Mouse (Mus musculus) midbrain, embryonic 12.5 days (tissue): ENCODE results near the gene Bclaf3. TPM values are rescaled to one million over a fixed set of nuclear protein-coding genes. Genes with fewer than 3 reads are reported as not detected.
A peak's percentile ranks its signal among the peaks of the same experiment; 100 is the strongest.
"Not testable (repeated sequence)": the region's sequence is repeated elsewhere in the genome, so short reads cannot be mapped to it uniquely, and the experiment has no call there.

Source experiments
- ATAC-seq: fragments of 200-750 bp; cut with Nextera tagmentation; 2 replicates; pipeline ENCODE4 v1.8.0; 2017; ENCODE audit warnings: low read depth, moderate TSS enrichment, moderate library complexity; ENCODE audit not compliant: low FRiP score
- H3K27ac ChIP-seq: fragments of 300-500 bp; sonication (generic); replicated peaks from 2 replicates; pipeline ENCODE4 v1.5.1; 2016; ENCODE audit warnings: mild to moderate bottlenecking
- H3K27me3 ChIP-seq: fragments of 300-500 bp; sonication (generic); 2 replicates; pipeline ENCODE4 v1.6.1; 2016; ENCODE audit warnings: mild to moderate bottlenecking
- H3K36me3 ChIP-seq: fragments of 300-500 bp; sonication (generic); 2 replicates; pipeline ENCODE4 v1.6.1; 2016
- H3K4me1 ChIP-seq: fragments of 300-500 bp; sonication (generic); 2 replicates; pipeline ENCODE4 v1.6.1; 2016
- H3K4me2 ChIP-seq: fragments of 300-500 bp; sonication (generic); replicated peaks from 2 replicates; pipeline ENCODE4 v1.6.1; 2016; ENCODE audit warnings: mild to moderate bottlenecking, moderate library complexity
- H3K4me3 ChIP-seq: fragments of 300-500 bp; sonication (generic); 2 replicates; pipeline ENCODE4 v1.5.1; 2016; ENCODE audit warnings: mild to moderate bottlenecking
- H3K9ac ChIP-seq: fragments of 300-500 bp; sonication (generic); replicated peaks from 2 replicates; pipeline ENCODE4 v1.6.1; 2016; ENCODE audit warnings: mild to moderate bottlenecking, moderate library complexity
- H3K9me3 ChIP-seq: fragments of 300-500 bp; sonication (generic); 2 replicates; pipeline ENCODE4 v1.6.1; 2016; ENCODE audit warnings: mild to moderate bottlenecking
- WGBS: fragments of 180-500 bp; shearing (Covaris S2); methylation state at CpG from one replicate; pipeline ENCODE4 v1.1.7; 2016; 5-methylcytosine and 5-hydroxymethylcytosine counted together
- polyA plus RNA-seq: library from polyadenylated mRNA; unstranded; fragments of >200 nt; fragmentation: Nextera tagmentation; extraction: Ambion mirVana; gene quantifications from 2 replicates; pipeline ENCODE4 v1.2.1, GENCODE M21; 2016

Bclaf3 gene
- 33.5 and 35.0 TPM in 2 replicates for polyA plus RNA-seq

DNA sequence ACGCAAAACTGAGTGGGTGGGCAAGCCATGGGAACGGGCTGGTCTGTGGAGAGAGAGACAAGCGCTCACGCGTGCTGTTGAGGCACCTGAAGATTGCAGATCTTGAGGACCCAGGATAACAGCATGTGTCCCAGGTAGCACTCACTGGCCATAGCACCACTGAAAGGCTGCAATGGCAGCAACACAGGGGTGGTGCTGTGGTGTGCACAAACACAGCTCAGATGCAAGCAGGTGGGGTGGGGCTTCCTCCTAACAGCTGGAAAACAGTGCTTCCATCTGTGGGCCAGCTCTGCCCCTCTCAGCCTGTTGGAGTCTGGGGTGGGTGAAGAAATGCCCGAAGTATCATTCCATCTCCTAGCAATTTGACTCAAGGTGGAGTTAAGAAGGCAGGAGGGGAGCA is at the start of gene Bclaf3:
TSS of gene Bclaf3 (plus strand) at position 301 of the 400 bp plus-strand sequence.
- H3K9ac ChIP-seq = no peak within 1 kb of the TSS
- no peak within 1 kb of the TSS for H3K4me2 ChIP-seq
- H3K9me3 ChIP-seq = no peaks in the 10 kb centered on the region
- H3K36me3 ChIP-seq = no peaks in the 10 kb centered on the region
- H3K27ac ChIP-seq = no peak within 1 kb of the TSS
- H3K27me3 ChIP-seq = peaks cover 11% of the 10 kb centered on the region
- no peak for ATAC-seq
- no peaks in the 10 kb centered on the region for H3K4me1 ChIP-seq
- H3K4me3 ChIP-seq = no peak within 1 kb of the TSS
- WGBS = 83% methylated on average over 6 of the region's 6 CpGs

DNA sequence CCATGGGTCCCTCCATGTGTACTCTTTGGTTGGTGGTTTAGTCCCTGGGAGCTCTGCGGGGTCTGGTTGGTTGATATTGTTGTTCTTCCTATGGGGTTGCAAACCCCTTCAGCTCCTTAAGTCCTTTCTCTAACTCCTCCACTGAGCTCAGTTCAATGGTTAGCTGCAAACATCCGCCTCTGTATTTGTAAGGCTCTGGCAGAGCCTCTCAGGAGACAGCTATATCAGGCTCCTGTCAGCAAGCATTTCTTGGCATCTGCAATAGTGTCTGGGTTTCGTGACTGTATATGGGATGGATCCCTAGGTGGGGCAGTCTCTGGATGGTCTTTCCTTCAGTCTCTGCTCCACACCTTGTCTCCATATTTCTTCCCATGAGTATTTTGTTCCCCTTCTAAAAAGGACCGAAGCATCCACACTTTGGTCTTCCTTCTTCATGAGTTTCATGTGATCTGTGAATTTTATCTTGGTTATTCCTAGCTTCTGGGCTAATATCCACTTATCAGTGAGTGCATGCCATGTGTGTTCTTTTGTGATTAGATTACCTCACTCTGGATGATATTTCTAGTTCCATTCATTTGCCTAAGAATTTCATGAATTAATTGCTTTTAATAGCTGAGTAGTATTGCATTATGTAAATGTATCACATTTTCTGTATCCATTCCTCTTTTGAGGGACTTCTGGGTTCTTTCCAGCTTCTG is 48.1 kb upstream of the Bclaf3 start:
- not testable (repeated sequence) for H3K9me3 ChIP-seq, H3K27ac ChIP-seq, H3K4me3 ChIP-seq, H3K4me1 ChIP-seq, ATAC-seq, H3K4me2 ChIP-seq, H3K27me3 ChIP-seq, H3K36me3 ChIP-seq, H3K9ac ChIP-seq
- WGBS = 77% methylated on average over 4 of the region's 4 CpGs

DNA sequence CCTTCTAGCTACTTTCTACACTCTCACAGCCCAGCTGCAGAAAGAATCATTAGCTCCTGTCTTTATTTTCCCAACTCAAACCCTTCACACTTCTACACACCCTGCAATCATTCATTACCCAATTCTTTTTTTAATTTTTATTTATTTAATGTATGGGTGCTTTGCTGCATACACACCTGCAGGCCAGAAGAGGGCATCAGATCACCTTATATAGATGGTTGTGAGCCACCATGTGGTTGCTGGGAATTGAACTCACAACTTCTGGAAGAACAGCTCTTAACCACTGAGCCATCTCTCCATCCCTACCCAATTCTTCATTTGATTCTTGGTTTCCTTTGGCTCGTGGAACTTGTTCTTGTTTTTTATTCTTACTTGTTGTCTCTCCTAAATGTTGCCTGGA is 42.2 kb upstream of the Bclaf3 start:
- ATAC-seq = no peak
- H3K4me3 ChIP-seq = no peak overlapping the region
- H3K9ac ChIP-seq = no peak overlapping the region
- no peaks in the 10 kb centered on the region for H3K36me3 ChIP-seq
- H3K27me3 ChIP-seq = no peaks in the 10 kb centered on the region; the same call in 1 of the 2 replicates
- H3K4me2 ChIP-seq = no peak overlapping the region
- no peak overlapping the region for H3K27ac ChIP-seq
- H3K9me3 ChIP-seq = no peaks in the 10 kb centered on the region
- 68% methylated on average over 1 of the region's 1 CpGs for WGBS
- no peaks in the 10 kb centered on the region for H3K4me1 ChIP-seq

DNA sequence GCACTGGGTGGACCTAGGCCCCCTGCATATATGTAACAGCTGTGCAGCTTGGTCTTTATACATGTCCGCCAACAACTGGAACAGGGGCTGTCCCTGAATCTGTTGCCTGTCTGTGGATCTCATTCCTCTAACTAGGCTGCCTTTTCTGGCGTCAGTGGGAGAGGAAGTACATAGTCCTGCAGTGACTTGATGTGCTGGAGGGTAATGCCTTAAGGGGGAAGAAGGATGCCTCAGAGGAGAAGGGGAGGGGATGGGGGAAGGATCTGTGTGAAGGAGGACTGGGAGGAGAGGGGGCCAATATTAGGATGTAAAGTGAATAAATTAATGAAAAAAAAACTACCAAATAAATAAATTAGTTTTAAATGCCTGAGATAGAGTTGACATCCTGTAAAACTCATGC is 23.3 kb upstream of the Bclaf3 start:
- Histone ChIP-seq H3K27me3 (peaks cover 6% of the 10 kb centered on the region; the same call in 1 of the 2 replicates), H3K36me3 (no peaks in the 10 kb centered on the region), H3K27ac (no peak overlapping the region), H3K9ac (no peak overlapping the region), H3K4me3 (no peak overlapping the region), H3K4me1 (no peaks in the 10 kb centered on the region), H3K9me3 (no peaks in the 10 kb centered on the region), H3K4me2 (no peak overlapping the region)
- WGBS = 73% methylated on average over 2 of the region's 2 CpGs
- ATAC-seq = no peak

DNA sequence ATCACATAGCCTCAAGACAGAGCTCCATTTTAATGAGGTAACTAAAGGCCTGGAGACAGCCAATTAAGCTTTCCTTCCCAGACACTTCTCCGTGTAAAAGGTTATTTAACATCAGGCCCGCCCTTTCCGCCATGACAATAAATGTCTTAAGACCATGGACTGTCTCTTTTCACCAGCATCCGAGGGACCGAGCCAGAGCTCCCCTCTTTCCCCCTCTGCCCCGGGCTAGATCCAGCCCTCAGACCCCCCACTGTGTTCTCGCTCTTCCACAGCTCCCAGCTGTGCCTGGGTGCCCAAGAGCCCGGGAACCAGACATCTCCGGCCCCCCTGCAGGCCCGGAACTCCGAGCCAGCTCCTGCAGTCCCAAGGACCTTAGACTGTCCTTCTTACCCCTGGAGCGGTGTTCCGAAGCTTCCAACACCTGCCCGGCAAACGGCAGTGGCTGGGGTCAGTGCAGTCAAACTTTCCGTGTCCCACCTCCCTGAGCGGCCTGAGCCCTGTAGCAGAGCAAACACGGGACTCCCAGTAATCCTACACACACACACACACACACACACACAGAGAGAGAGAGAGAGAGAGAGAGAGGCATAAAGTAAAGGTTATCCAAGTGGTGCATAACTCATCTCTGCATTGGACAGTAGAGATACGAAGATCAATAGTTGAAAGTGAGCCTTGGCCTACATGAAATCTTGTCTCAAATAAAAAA is 18.0 kb upstream of the Bclaf3 start:
- H3K36me3 ChIP-seq = no peaks in the 10 kb centered on the region
- no peaks in the 10 kb centered on the region for H3K9me3 ChIP-seq
- no peak overlapping the region for H3K4me2 ChIP-seq
- no peaks in the 10 kb centered on the region for H3K4me1 ChIP-seq
- 0 out of 2 replicates have a peak, but pooled peaks cover 3% of the 10 kb centered on the region for H3K27me3 ChIP-seq
- WGBS = 64% methylated on average over 19 of the region's 19 CpGs
- H3K27ac ChIP-seq = no peak overlapping the region
- H3K9ac ChIP-seq = no peak overlapping the region
- no peak for ATAC-seq
- no peak overlapping the region for H3K4me3 ChIP-seq

DNA sequence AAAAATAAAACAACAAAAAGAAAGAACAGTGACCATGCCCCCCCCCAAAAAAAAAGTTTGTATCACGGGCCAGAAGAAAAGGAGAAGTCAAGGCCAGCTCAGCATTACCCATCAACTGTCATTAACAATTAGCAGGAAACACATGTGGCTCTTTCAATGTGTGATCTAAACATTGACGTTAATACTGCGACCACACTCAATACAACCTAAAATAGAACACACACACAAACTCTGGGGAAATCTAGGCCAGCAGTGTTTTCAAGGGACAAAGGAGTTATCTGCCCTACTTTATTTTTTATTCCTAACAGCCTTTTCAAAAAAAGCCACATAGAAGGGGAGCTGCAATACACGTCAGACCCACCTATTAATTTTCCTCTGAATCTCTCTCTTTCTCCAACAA is 17.4 kb upstream of the Bclaf3 start:
- WGBS = 83% methylated on average over 4 of the region's 4 CpGs
- H3K4me1 ChIP-seq = no peaks in the 10 kb centered on the region
- H3K36me3 ChIP-seq = no peaks in the 10 kb centered on the region
- no peaks in the 10 kb centered on the region for H3K9me3 ChIP-seq
- H3K27ac ChIP-seq = no peak overlapping the region
- no peak overlapping the region for H3K9ac ChIP-seq
- no peak for ATAC-seq
- H3K4me2 ChIP-seq = no peak overlapping the region
- H3K4me3 ChIP-seq = no peak overlapping the region
- H3K27me3 ChIP-seq = 0 out of 2 replicates have a peak, but pooled peaks cover 3% of the 10 kb centered on the region

DNA sequence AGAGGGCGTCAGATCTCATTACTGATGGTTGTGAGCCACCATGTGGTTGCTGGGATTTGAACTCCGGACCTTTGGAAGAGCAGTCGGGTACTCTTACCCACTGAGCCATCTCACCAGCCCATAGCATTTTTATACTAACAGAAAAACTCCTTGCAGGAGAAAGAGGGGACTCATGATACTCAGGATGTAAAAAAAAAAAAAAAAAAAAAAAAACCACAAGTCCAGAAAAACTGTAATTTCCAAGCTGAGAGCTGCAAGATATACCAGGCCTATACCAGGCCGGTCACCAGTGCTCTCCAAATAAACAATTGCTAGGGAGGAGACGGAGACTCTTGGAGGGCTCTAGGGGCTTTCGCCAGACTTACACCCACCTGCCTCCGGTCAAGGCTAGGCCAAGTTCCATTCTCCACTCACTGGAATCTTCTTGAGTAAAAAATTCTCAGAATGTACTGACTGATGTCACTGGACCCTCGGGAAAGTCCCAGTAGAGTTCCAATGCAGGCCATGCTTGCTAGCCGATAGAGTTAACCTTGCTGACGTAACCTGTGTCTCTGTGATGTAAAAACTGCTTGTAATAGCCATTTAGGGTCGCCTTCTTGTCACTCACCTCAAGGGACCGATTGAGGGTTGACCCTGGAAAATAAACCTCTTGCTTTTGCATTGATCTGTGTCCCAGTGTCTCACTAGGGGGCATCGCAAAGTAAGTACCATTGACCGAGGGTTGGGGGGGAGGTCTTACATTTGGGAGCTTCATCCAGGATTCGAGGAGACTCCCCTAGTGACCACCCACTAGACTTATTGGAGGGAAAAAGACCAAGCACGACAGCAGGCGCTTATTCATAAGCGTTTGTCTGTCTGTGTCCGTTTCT is 16.4 kb upstream of the Bclaf3 start:
- no peak overlapping the region for H3K4me3 ChIP-seq
- H3K9ac ChIP-seq = no peak overlapping the region
- 0 out of 2 replicates have a peak, but pooled peaks cover 3% of the 10 kb centered on the region for H3K27me3 ChIP-seq
- H3K9me3 ChIP-seq = no peaks in the 10 kb centered on the region
- H3K27ac ChIP-seq = no peak overlapping the region
- no peak overlapping the region for H3K4me2 ChIP-seq
- no peak for ATAC-seq
- H3K36me3 ChIP-seq = no peaks in the 10 kb centered on the region
- H3K4me1 ChIP-seq = no peaks in the 10 kb centered on the region
- 84% methylated on average over 19 of the region's 19 CpGs for WGBS

DNA sequence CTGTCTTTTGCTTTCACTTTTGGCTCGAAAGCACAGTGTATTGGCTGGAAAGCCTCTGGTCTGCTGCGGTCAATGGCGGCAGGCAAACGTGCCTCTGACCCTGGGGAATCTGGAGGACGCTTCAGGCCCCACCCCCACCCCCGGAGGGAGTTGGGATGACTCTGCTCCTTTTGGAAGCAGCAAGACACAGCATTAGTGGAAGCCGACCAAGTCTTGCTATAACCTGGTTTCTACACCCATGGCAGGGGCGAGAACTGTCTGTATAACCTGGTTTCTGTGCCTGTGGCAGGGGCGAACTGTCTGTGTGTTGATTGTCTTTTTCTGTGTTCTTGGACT is 15.8 kb upstream of the Bclaf3 start:
- H3K27me3 ChIP-seq = 0 out of 2 replicates have a peak, but pooled peaks cover 3% of the 10 kb centered on the region
- no peak for ATAC-seq

DNA sequence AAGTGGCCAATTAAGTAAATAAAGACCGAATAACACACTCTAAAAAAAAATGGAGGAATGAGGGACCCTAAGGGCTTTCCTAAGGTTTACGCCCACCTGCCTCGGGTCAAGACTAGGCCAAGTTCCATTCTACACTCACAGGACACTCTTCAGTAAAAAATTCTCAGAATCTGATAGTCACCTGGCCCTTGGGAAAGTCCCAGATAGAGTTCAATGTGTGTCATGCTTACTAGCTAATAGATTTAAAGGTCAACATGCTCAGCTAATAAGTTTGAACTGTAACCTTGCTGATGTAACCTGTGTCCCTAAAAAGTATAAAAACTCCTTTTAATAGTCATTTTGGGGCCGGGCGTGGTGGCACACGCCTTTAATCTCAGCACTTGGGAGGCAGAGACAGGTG is 10.9 kb upstream of the Bclaf3 start:
- Histone ChIP-seq H3K36me3 (no peaks in the 10 kb centered on the region), H3K9me3 (no peaks in the 10 kb centered on the region), H3K4me1 (no peaks in the 10 kb centered on the region), H3K4me3 (no peak overlapping the region), H3K9ac (no peak overlapping the region), H3K27me3 (no peaks in the 10 kb centered on the region; the same call in 1 of the 2 replicates), H3K4me2 (no peak overlapping the region), H3K27ac (no peak overlapping the region)
- WGBS = 88% methylated on average over 6 of the region's 6 CpGs
- ATAC-seq = no peak

More for the DNA sequence above, 15.8 kb upstream of the Bclaf3 start:
- Histone ChIP-seq H3K4me2 (no peak overlapping the region), H3K4me1 (no peaks in the 10 kb centered on the region), H3K9me3 (no peaks in the 10 kb centered on the region), H3K9ac (no peak overlapping the region), H3K27ac (no peak overlapping the region), H3K36me3 (no peaks in the 10 kb centered on the region), H3K4me3 (no peak overlapping the region)
- 76% methylated on average over 9 of the region's 9 CpGs for WGBS

DNA sequence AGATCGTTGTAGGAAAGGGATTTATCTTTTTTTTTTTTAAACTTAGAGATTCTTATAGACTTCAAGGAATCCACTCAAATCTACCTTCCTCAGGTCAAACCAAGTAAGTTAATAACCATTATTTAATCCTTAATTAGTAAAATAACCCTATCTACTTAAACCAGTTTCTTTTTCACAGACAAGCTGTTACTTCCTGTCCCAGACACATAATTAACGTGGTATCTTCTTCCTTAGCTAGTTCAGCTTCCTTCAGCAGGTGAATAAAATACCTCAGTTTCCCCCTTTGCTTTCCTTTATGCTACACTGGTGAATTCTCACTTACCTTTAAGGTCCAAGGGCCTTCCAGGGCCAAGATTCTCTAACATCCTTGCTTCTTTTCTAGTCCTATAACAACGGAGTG is 4.7 kb upstream of the Bclaf3 start:
- H3K4me2 ChIP-seq = no peak overlapping the region
- H3K36me3 ChIP-seq = no peaks in the 10 kb centered on the region
- no peak overlapping the region for H3K9ac ChIP-seq
- WGBS = 73% methylated on average over 3 of the region's 3 CpGs
- no peak for ATAC-seq
- no peaks in the 10 kb centered on the region for H3K4me1 ChIP-seq
- no peaks in the 10 kb centered on the region for H3K9me3 ChIP-seq
- no peak overlapping the region for H3K4me3 ChIP-seq
- peaks cover 8% of the 10 kb centered on the region for H3K27me3 ChIP-seq
- no peak overlapping the region for H3K27ac ChIP-seq

DNA sequence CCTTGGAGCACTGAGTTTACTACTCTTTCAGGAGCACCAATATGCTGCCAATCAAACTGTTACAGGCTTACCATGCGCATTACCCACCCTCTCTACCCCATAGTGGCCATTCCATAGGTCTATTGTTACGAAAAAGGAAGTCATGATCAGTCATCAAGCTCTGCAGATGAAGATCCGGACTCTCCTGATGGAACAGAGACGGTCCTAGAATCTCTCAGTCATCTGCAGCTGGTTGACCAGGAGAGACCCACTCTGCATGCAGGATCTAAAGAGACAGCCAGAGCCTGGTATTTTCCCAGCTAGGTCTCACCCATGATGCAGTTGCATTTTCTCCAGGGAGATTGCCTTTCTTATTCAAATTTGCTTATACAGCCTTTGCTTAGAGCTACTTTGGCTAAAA is 3.8 kb upstream of the Bclaf3 start:
- Histone ChIP-seq H3K4me1 (no peaks in the 10 kb centered on the region), H3K27ac (no peak overlapping the region), H3K27me3 (peaks cover 10% of the 10 kb centered on the region), H3K9ac (no peak overlapping the region), H3K4me2 (no peak overlapping the region), H3K4me3 (no peak overlapping the region), H3K36me3 (no peaks in the 10 kb centered on the region), H3K9me3 (no peaks in the 10 kb centered on the region)
- ATAC-seq = no peak
- 85% methylated on average over 4 of the region's 4 CpGs for WGBS

DNA sequence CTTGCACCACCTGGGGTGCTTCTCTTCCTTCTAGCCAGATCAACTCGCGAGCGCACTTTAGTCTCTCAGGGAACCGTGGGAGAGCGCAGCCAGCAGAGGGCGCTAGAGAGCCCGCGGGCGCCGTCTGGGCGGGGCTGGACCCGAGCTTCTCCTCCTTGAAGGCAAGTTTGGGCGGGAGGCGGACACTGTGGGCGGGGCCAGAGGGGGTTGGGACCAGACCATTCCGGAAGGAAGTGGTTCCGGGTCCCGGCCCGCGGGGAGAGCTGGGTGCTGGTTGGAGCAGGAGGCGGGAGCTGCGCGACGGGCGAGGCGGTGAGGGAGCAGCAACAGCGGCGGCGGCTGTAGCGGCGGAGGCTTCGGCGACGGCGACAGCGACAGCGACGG is 5.9 kb downstream of the Bclaf3 start:
- ATAC-seq = peak; percentile 98
- no peaks in the 10 kb centered on the region for H3K9me3 ChIP-seq
- peak overlapping the region; percentile 66 for H3K4me3 ChIP-seq
- peaks cover 9% of the 10 kb centered on the region for H3K27me3 ChIP-seq
- peak overlapping the region; percentile 50 for H3K4me2 ChIP-seq
- peak overlapping the region; percentile 83 for H3K27ac ChIP-seq
- WGBS = 28% methylated on average over 36 of the region's 38 CpGs
- H3K9ac ChIP-seq = peak overlapping the region; percentile 64
- H3K4me1 ChIP-seq = no peaks in the 10 kb centered on the region
- no peaks in the 10 kb centered on the region for H3K36me3 ChIP-seq
